Mouse (Mus musculus): ENCODE data around the gene Wnt2. TPM values are rescaled to one million over a fixed set of nuclear protein-coding genes. Genes with fewer than 3 reads are reported as not detected.

Wnt2 gene
- polyA plus RNA-seq, 1 experiment from 2014 or later = 2.8 TPM

GRCm38 (mm10) chr6:18031509-18032010 is 1.2 kb upstream of the Wnt2 start:
- Histone ChIP-seq H3K36me3 (ENCODE audit: control insufficient read depth, insufficient read depth) (no peaks in the 10 kb centered on the region), H3K27me3 (ENCODE audit: control insufficient read depth, insufficient read depth, low read length) (peaks cover 36% of the 10 kb centered on the region), H3K4me1 (ENCODE audit: control insufficient read depth, insufficient read depth, low read length) (peaks cover 10% of the 10 kb centered on the region), H3K9me3 (replicated peaks; ENCODE audit: control insufficient read depth, low read length) (no peaks in the 10 kb centered on the region), H3K27ac (ENCODE audit: low read length) (no peak overlapping the region), H3K4me2 (ENCODE audit: low read depth, low read length) (peak overlapping the region; percentile 95), H3K9ac (ENCODE audit: low read length) (peak overlapping the region; percentile 56; the same call in 1 of the 2 replicates), H3K4me3 (ENCODE audit: low read length) (peak overlapping the region; percentile 64)
- ATAC-seq (replicated peaks; ENCODE audit: extremely low read depth, insufficient read depth, low FRiP score) = peak; percentile 77
- under 1% methylated on average over 29 of the region's 29 CpGs for WGBS

- 2% methylated on average over 12 of the region's 12 CpGs for WGBS
- H3K27ac ChIP-seq (ENCODE audit: low read length) = no peak overlapping the region
- peak; percentile 60; the same call in 1 of the 2 replicates for ATAC-seq (replicated peaks; ENCODE audit: extremely low read depth, insufficient read depth, low FRiP score)
Observed at GRCm38 (mm10) chr6:18030868-18031508, 603 bp upstream of the Wnt2 start.

GRCm38 (mm10) chr6:18024133-18024794 is 6.1 kb downstream of the Wnt2 start:
- Histone ChIP-seq H3K9ac (ENCODE audit: low read length) (no peak overlapping the region), H3K27me3 (ENCODE audit: control insufficient read depth, insufficient read depth, low read length) (peaks cover 8% of the 10 kb centered on the region), H3K4me2 (ENCODE audit: low read depth, low read length) (no peak overlapping the region), H3K27ac (ENCODE audit: low read length) (no peak overlapping the region), H3K9me3 (replicated peaks; ENCODE audit: control insufficient read depth, low read length) (no peaks in the 10 kb centered on the region), H3K36me3 (ENCODE audit: control insufficient read depth, insufficient read depth) (no peaks in the 10 kb centered on the region), H3K4me1 (ENCODE audit: control insufficient read depth, insufficient read depth, low read length) (no peaks in the 10 kb centered on the region), H3K4me3 (ENCODE audit: low read length) (no peak overlapping the region)
- WGBS = 79% methylated on average over 8 of the region's 8 CpGs
- no peak for ATAC-seq (replicated peaks; ENCODE audit: extremely low read depth, insufficient read depth, low FRiP score)

More at GRCm38 (mm10) chr6:18030868-18031508, 603 bp upstream of the Wnt2 start:
- Histone ChIP-seq H3K4me1 (ENCODE audit: control insufficient read depth, insufficient read depth, low read length) (peaks cover 10% of the 10 kb centered on the region), H3K9ac (ENCODE audit: low read length) (no peak overlapping the region), H3K27me3 (ENCODE audit: control insufficient read depth, insufficient read depth, low read length) (peaks cover 36% of the 10 kb centered on the region), H3K4me3 (ENCODE audit: low read length) (peak overlapping the region; percentile 64), H3K36me3 (ENCODE audit: control insufficient read depth, insufficient read depth) (no peaks in the 10 kb centered on the region), H3K4me2 (ENCODE audit: low read depth, low read length) (peak overlapping the region; percentile 95), H3K9me3 (replicated peaks; ENCODE audit: control insufficient read depth, low read length) (no peaks in the 10 kb centered on the region)

GRCm38 (mm10) chr6:18013346-18013745 is 17.0 kb downstream of the Wnt2 start:
- Histone ChIP-seq H3K4me1 (ENCODE audit: control insufficient read depth, insufficient read depth, low read length) (no peaks in the 10 kb centered on the region), H3K9me3 (replicated peaks; ENCODE audit: control insufficient read depth, low read length) (no peaks in the 10 kb centered on the region), H3K9ac (ENCODE audit: low read length) (no peak overlapping the region), H3K4me3 (ENCODE audit: low read length) (no peak overlapping the region), H3K36me3 (ENCODE audit: control insufficient read depth, insufficient read depth) (no peaks in the 10 kb centered on the region), H3K4me2 (ENCODE audit: low read depth, low read length) (no peak overlapping the region), H3K27me3 (ENCODE audit: control insufficient read depth, insufficient read depth, low read length) (no peaks in the 10 kb centered on the region), H3K27ac (ENCODE audit: low read length) (no peak overlapping the region)
- WGBS = 68% methylated on average over 7 of the region's 7 CpGs
- ATAC-seq (replicated peaks; ENCODE audit: extremely low read depth, insufficient read depth, low FRiP score) = no peak

GRCm38 (mm10) chr6:18007356-18007755 is 23.0 kb downstream of the Wnt2 start:
- no peaks in the 10 kb centered on the region for H3K27me3 ChIP-seq (ENCODE audit: control insufficient read depth, insufficient read depth, low read length)
- no peaks in the 10 kb centered on the region for H3K4me1 ChIP-seq (ENCODE audit: control insufficient read depth, insufficient read depth, low read length)
- 46% methylated on average over 3 of the region's 3 CpGs for WGBS
- H3K36me3 ChIP-seq (ENCODE audit: control insufficient read depth, insufficient read depth) = no peaks in the 10 kb centered on the region
- no peaks in the 10 kb centered on the region for H3K9me3 ChIP-seq (replicated peaks; ENCODE audit: control insufficient read depth, low read length)
- H3K27ac ChIP-seq (ENCODE audit: low read length) = no peak overlapping the region
- H3K4me3 ChIP-seq (ENCODE audit: low read length) = no peak overlapping the region
- H3K4me2 ChIP-seq (ENCODE audit: low read depth, low read length) = no peak overlapping the region
- ATAC-seq (replicated peaks; ENCODE audit: extremely low read depth, insufficient read depth, low FRiP score) = no peak
- no peak overlapping the region for H3K9ac ChIP-seq (ENCODE audit: low read length)

- Histone ChIP-seq H3K9me3 (replicated peaks; ENCODE audit: control insufficient read depth, low read length) (no peaks in the 10 kb centered on the region), H3K4me3 (ENCODE audit: low read length) (no peak overlapping the region), H3K4me2 (ENCODE audit: low read depth, low read length) (no peak overlapping the region), H3K9ac (ENCODE audit: low read length) (no peak overlapping the region), H3K27me3 (ENCODE audit: control insufficient read depth, insufficient read depth, low read length) (no peaks in the 10 kb centered on the region), H3K36me3 (ENCODE audit: control insufficient read depth, insufficient read depth) (no peaks in the 10 kb centered on the region), H3K27ac (ENCODE audit: low read length) (no peak overlapping the region), H3K4me1 (ENCODE audit: control insufficient read depth, insufficient read depth, low read length) (no peaks in the 10 kb centered on the region)
- 85% methylated on average over 6 of the region's 6 CpGs for WGBS
- no peak for ATAC-seq (replicated peaks; ENCODE audit: extremely low read depth, insufficient read depth, low FRiP score)
Observed at GRCm38 (mm10) chr6:18002065-18002464, 28.3 kb downstream of the Wnt2 start.

- no peak overlapping the region for H3K9ac ChIP-seq (ENCODE audit: low read length)
- WGBS = 66% methylated on average over 4 of the region's 4 CpGs
- H3K27ac ChIP-seq (ENCODE audit: low read length) = no peak overlapping the region
- H3K4me3 ChIP-seq (ENCODE audit: low read length) = no peak overlapping the region
- H3K4me1 ChIP-seq (ENCODE audit: control insufficient read depth, insufficient read depth, low read length) = no peaks in the 10 kb centered on the region
- no peak for ATAC-seq (replicated peaks; ENCODE audit: extremely low read depth, insufficient read depth, low FRiP score)
- H3K4me2 ChIP-seq (ENCODE audit: low read depth, low read length) = no peak overlapping the region
- H3K9me3 ChIP-seq (replicated peaks; ENCODE audit: control insufficient read depth, low read length) = no peaks in the 10 kb centered on the region
- H3K27me3 ChIP-seq (ENCODE audit: control insufficient read depth, insufficient read depth, low read length) = no peaks in the 10 kb centered on the region
- H3K36me3 ChIP-seq (ENCODE audit: control insufficient read depth, insufficient read depth) = no peaks in the 10 kb centered on the region
Observed at GRCm38 (mm10) chr6:17998497-17998896, 31.9 kb downstream of the Wnt2 start.

- H3K27me3 ChIP-seq (ENCODE audit: control insufficient read depth, insufficient read depth, low read length) = no peaks in the 10 kb centered on the region
- H3K4me2 ChIP-seq (ENCODE audit: low read depth, low read length) = no peak overlapping the region
- no peaks in the 10 kb centered on the region for H3K4me1 ChIP-seq (ENCODE audit: control insufficient read depth, insufficient read depth, low read length)
- H3K9ac ChIP-seq (ENCODE audit: low read length) = no peak overlapping the region
- H3K36me3 ChIP-seq (ENCODE audit: control insufficient read depth, insufficient read depth) = no peaks in the 10 kb centered on the region
- 85% methylated on average over 6 of the region's 6 CpGs for WGBS
- ATAC-seq (replicated peaks; ENCODE audit: extremely low read depth, insufficient read depth, low FRiP score) = no peak
- H3K4me3 ChIP-seq (ENCODE audit: low read length) = no peak overlapping the region
- H3K9me3 ChIP-seq (replicated peaks; ENCODE audit: control insufficient read depth, low read length) = no peaks in the 10 kb centered on the region
- no peak overlapping the region for H3K27ac ChIP-seq (ENCODE audit: low read length)
Observed at GRCm38 (mm10) chr6:17994956-17995790, 35.2 kb downstream of the Wnt2 start.

All from heart, embryonic 16.5 days (tissue).